Mouse (Mus musculus): Measurements from ENCODE around the gene Sytl4. TPM values are rescaled to one million over a fixed set of nuclear protein-coding genes. Genes with fewer than 3 reads are reported as not detected.

Sytl4 gene
- total RNA-seq, 2 experiments from 2014 or later, result 5.2 to 7.4 TPM

DNA sequence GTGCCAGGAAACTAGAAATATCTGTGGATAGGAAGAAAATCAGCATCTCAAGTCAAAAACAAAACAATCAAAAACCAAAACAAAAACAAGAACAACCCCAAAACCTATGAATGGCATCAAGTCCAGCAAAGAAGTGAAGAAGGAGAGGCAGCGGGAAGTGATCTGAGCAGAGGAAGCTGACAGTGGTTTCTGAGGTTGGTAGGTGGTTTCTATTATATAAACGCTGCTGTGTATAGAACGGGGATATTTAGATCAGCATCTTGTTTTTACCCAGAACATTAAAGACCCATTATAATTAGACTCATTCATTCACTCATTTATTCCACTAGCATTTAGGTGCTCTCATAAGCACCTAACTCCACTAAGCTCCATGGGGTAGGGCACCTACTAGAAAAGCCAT is 94.3 kb downstream of the Sytl4 start:
- ATAC-seq (replicated peaks; ENCODE audit: low FRiP score, low TSS enrichment, poor library complexity, severe bottlenecking), result no peak

Other genes starting within 250 kb of the Sytl4 start
- gene Tnmd, start 130.8 kb downstream of the Sytl4 start, total RNA-seq (2014; fragmentation: Nextera tagmentation), result not detected in 2 replicates
- gene Tnmd, start 130.8 kb downstream of the Sytl4 start, total RNA-seq (2017), result not detected in 2 replicates
- 4.0 and 6.1 TPM in 2 replicates for gene Tspan6, start 83.4 kb downstream of the Sytl4 start, total RNA-seq (2014; fragmentation: Nextera tagmentation)
- 5.7 and 14.9 TPM in 2 replicates for gene Tspan6, start 83.4 kb downstream of the Sytl4 start, total RNA-seq (2017)
- gene Srpx2, start 73.4 kb downstream of the Sytl4 start, total RNA-seq (2014; fragmentation: Nextera tagmentation), result not detected in 2 replicates
- gene Srpx2, start 73.4 kb downstream of the Sytl4 start, total RNA-seq (2017), result not detected in 2 replicates
- 60.4 and 71.4 TPM in 2 replicates for gene Cstf2, start 77.4 kb upstream of the Sytl4 start, total RNA-seq (2014; fragmentation: Nextera tagmentation)
- gene Cstf2, start 77.4 kb upstream of the Sytl4 start, total RNA-seq (2017), result 88.3 and 89.1 TPM in 2 replicates
- gene Xkrx, start 180.3 kb upstream of the Sytl4 start, total RNA-seq (2014; fragmentation: Nextera tagmentation), result 1.1 TPM in 1 of 2 replicates, not detected in the other
- not detected in 2 replicates for gene Xkrx, start 180.3 kb upstream of the Sytl4 start, total RNA-seq (2017)
- gene Arl13a, start 205.7 kb upstream of the Sytl4 start, total RNA-seq (2014; fragmentation: Nextera tagmentation), result not detected in 2 replicates
- gene Arl13a, start 205.7 kb upstream of the Sytl4 start, total RNA-seq (2017), result not detected in 2 replicates
- 0.22 TPM in 1 of 2 replicates, not detected in the other for gene Nox1, start 240.1 kb upstream of the Sytl4 start, total RNA-seq (2014; fragmentation: Nextera tagmentation)
- not detected in 2 replicates for gene Nox1, start 240.1 kb upstream of the Sytl4 start, total RNA-seq (2017)

All from megakaryocyte-erythroid progenitor cell, adult 5-6 weeks (primary cell).